8 mouse cellular contexts compared by ENCODE assay signal in genomic region chr15:99074019-99074599, GRCm38 (mm10). TPM values are rescaled to one million over a fixed set of nuclear protein-coding genes. Genes with fewer than 3 reads are reported as not detected.
A peak's percentile ranks its signal among the peaks of the same experiment; 100 is the strongest.
DNase-seq lines count a peak whose midpoint lies in the region; ATAC-seq and TF ChIP-seq lines count a peak whose summit lies in the region.

TSS of gene Troap (plus strand) at chr15:99074575.

- H3K4me2 ChIP-seq in heart, embryonic 15.5 days = peak within 1 kb of the TSS; percentile 75
- H3K4me2 ChIP-seq in hindbrain, embryonic 11.5 days (replicated peaks; ENCODE audit: low read depth, low read length) = peak within 1 kb of the TSS; percentile 84

- peaks cover 22% of the 10 kb centered on the region for H3K4me1 ChIP-seq in heart, embryonic 15.5 days (replicated peaks)
- peaks cover 4% of the 10 kb centered on the region for H3K4me1 ChIP-seq in hindbrain, embryonic 11.5 days (replicated peaks; ENCODE audit: control insufficient read depth, insufficient read depth, low read length)

- in situ Hi-C loops in Patski (cut with MboI; ENCODE audit: low pct_unique_long_range_greater_than_20kb) = no loop called here

- peak within 1 kb of the TSS; percentile 57 for H3K9ac ChIP-seq in heart, embryonic 15.5 days
- peak within 1 kb of the TSS; percentile 82 for H3K9ac ChIP-seq in hindbrain, embryonic 11.5 days (ENCODE audit: low read depth, low read length)

- H3K4me3 ChIP-seq in heart, embryonic 15.5 days = peak within 1 kb of the TSS; percentile 60
- peak within 1 kb of the TSS; percentile 69 for H3K4me3 ChIP-seq in hindbrain, embryonic 11.5 days (ENCODE audit: low read depth, low read length)

- ATAC-seq in heart, embryonic 15.5 days (replicated peaks; ENCODE audit: insufficient number of reproducible peaks, insufficient read depth, low FRiP score, low read depth) = peak; percentile 33
- no peak for ATAC-seq in Patski
- no peak for ATAC-seq in hindbrain, embryonic 11.5 days (ENCODE audit: low FRiP score)
- ATAC-seq in megakaryocyte-erythroid progenitor cell, adult 5-6 weeks (replicated peaks; ENCODE audit: low FRiP score, low TSS enrichment, poor library complexity, severe bottlenecking) = peak; percentile 36; the same call in 1 of the 2 replicates

- no peak for TF ChIP-seq CTCF in Patski (IDR thresholded peaks at IDR 0.05)

- intact Hi-C loops in heart, postnatal 36 days (cut with DNase I) = no loop called here

- no peak for DNase-seq in heart, postnatal 36 days
- no peak for DNase-seq in Patski (ENCODE audit: low read depth, low spot score)
- DNase-seq in hindbrain, embryonic 11.5 days (ENCODE audit: low spot score) = no peak
- DNase-seq in right cerebral cortex, postnatal 14 days = no peak
- no peak for DNase-seq in thymus, postnatal 10 days (ENCODE audit: low spot score in 2 of 2)
- no peak for DNase-seq in frontal cortex, postnatal 10 days (ENCODE audit: low spot score in 2 of 2)

- peak within 1 kb of the TSS; percentile 93 for H3K27ac ChIP-seq in heart, embryonic 15.5 days
- H3K27ac ChIP-seq in hindbrain, embryonic 11.5 days (ENCODE audit: low read depth, low read length) = peak within 1 kb of the TSS; percentile 92

- CTCF ChIA-PET in Patski (lab: Charles Lee) = interaction anchor here (1.1 to 2.1 kb wide), 6 partner anchors 11 to 50 kb away, joined by 3 to 8 read pairs (median 5); no protein-coding TSS in a partner anchor

- 20% methylated on average over 9 of the region's 9 CpGs for WGBS in heart, embryonic 15.5 days
- WGBS in hindbrain, embryonic 11.5 days = 25% methylated on average over 9 of the region's 9 CpGs

- no peaks in the 10 kb centered on the region for H3K9me3 ChIP-seq in heart, embryonic 15.5 days (replicated peaks)
- no peaks in the 10 kb centered on the region for H3K9me3 ChIP-seq in hindbrain, embryonic 11.5 days (ENCODE audit: control insufficient read depth, low read length)

- POLR2A ChIA-PET in Patski (lab: Charles Lee) = interaction anchor here (0.6 to 1.8 kb wide), 5 partner anchors 14 to 108 kb away, joined by 3 to 4 read pairs (median 3); partner anchors contain the start of gene C1ql4

- no peaks in the 10 kb centered on the region for H3K27me3 ChIP-seq in heart, embryonic 15.5 days
- H3K27me3 ChIP-seq in Patski = no peaks in the 10 kb centered on the region
- no peaks in the 10 kb centered on the region for H3K27me3 ChIP-seq in hindbrain, embryonic 11.5 days (ENCODE audit: control insufficient read depth, insufficient read depth, low read length)

- H3K36me3 ChIP-seq in heart, embryonic 15.5 days = peaks cover 7% of the 10 kb centered on the region; the same call in 1 of the 2 replicates
- 0 out of 2 replicates have a peak, but pooled peaks cover 3% of the 10 kb centered on the region for H3K36me3 ChIP-seq in hindbrain, embryonic 11.5 days (ENCODE audit: control insufficient read depth, insufficient read depth, low read length)

RNA-seq across cellular contexts. Expression of gene Troap, which starts in this region (rescaled TPM):
- 26.8 and 27.9 TPM in 2 replicates for polyA plus RNA-seq in heart, embryonic 15.5 days (2015; fragmentation: Nextera tagmentation; extraction: Ambion mirVana)
- under 1 TPM; 0.33 to 0.49 TPM for total RNA-seq in heart, postnatal 36 days (2021)
- 23.7 TPM for polyA plus RNA-seq in Patski (2021)
- polyA plus RNA-seq in hindbrain, embryonic 11.5 days (2014; fragmentation: Nextera tagmentation; extraction: Ambion mirVana) = 19.1 and 22.9 TPM in 2 replicates
- total RNA-seq in megakaryocyte-erythroid progenitor cell, adult 5-6 weeks (2014; fragmentation: Nextera tagmentation) = 25.0 and 40.8 TPM in 2 replicates
- total RNA-seq in megakaryocyte-erythroid progenitor cell, adult 5-6 weeks (2017) = 6.6 and 37.9 TPM in 2 replicates

Comparison
In these comparisons a context has a peak if more than half of its experiments do, and no peak if none do; other contexts are left out.
1. RNA of gene Troap (total RNA-seq): 6.6 to 40.8 TPM in megakaryocyte-erythroid progenitor cell, adult 5-6 weeks; 0.33 to 0.49 TPM in heart, postnatal 36 days; every median in the first group is over 4 times any median in the second.
2. ATAC-seq: peak in heart, embryonic 15.5 days (single experiment) and megakaryocyte-erythroid progenitor cell, adult 5-6 weeks (single experiment); none in Patski (single experiment) and hindbrain, embryonic 11.5 days (single experiment).